Comparison of ENCODE assay signal across 7 mouse cellular contexts in the genomic region with DNA sequence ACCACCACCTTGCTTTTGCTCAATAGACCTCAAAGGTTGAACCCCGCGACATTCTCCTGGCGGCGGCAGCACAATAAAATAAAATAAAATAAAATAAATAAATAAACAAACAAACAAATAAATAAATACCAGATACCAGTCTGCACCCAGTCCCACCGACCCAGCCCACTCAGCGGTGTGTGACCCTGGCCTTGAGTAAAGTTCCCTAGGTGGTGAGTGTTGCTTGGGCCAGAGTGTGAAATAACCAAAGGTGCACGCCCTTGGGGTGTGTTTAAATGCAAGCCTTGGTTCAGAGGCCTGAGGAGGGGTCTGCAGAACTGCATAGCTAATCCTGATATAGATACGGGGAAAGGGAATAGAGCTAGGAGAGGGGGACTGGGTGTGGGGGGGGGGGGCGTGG.
DNase-seq lines count a peak whose midpoint lies in the region; ATAC-seq and TF ChIP-seq lines count a peak whose summit lies in the region.

No protein-coding gene starts in this region.

- no peaks in the 10 kb centered on the region for H3K36me3 ChIP-seq in lung, postnatal 0 days (ENCODE audit: insufficient read depth, low read length)
- no peaks in the 10 kb centered on the region for H3K36me3 ChIP-seq in forebrain, embryonic 12.5 days (replicated peaks)
- no peaks in the 10 kb centered on the region for H3K36me3 ChIP-seq in limb, embryonic 14.5 days (ENCODE audit: control insufficient read depth, insufficient read depth, low read length)
- H3K36me3 ChIP-seq in stomach, embryonic 15.5 days: no peaks in the 10 kb centered on the region

- TF ChIP-seq POLR2A in limb, embryonic 14.5 days (IDR thresholded peaks at IDR 0.05; ENCODE audit: borderline replicate concordance, extremely low read depth, insufficient read depth, insufficient read length): no peak

- H3K4me1 ChIP-seq in lung, postnatal 0 days (ENCODE audit: insufficient read depth, low read depth, low read length): peaks cover 3% of the 10 kb centered on the region; the same call in 1 of the 2 replicates
- H3K4me1 ChIP-seq in forebrain, embryonic 12.5 days: peaks cover 30% of the 10 kb centered on the region
- H3K4me1 ChIP-seq in limb, embryonic 14.5 days (ENCODE audit: control insufficient read depth, insufficient read depth, low read length): peaks cover 6% of the 10 kb centered on the region
- H3K4me1 ChIP-seq in stomach, embryonic 15.5 days: peaks cover 9% of the 10 kb centered on the region

- peak overlapping the region; percentile 89 for H3K4me2 ChIP-seq in lung, postnatal 0 days (replicated peaks; ENCODE audit: low read depth, low read length)
- peak overlapping the region; percentile 70 for H3K4me2 ChIP-seq in forebrain, embryonic 12.5 days
- peak overlapping the region; percentile 89 for H3K4me2 ChIP-seq in limb, embryonic 14.5 days (replicated peaks; ENCODE audit: low read depth, low read length, severe bottlenecking)
- peak overlapping the region; percentile 73 for H3K4me2 ChIP-seq in stomach, embryonic 15.5 days

- no peak overlapping the region for H3K27ac ChIP-seq in lung, postnatal 0 days (ENCODE audit: low read length)
- peak overlapping the region; percentile 97 for H3K27ac ChIP-seq in forebrain, embryonic 12.5 days
- 0 out of 2 replicates have a peak overlapping the region, but pooled peaks have one; percentile 87 for H3K27ac ChIP-seq in limb, embryonic 14.5 days (replicated peaks; ENCODE audit: low read depth, low read length)
- peak overlapping the region; percentile 83; the same call in 1 of the 2 replicates for H3K27ac ChIP-seq in stomach, embryonic 15.5 days

- ATAC-seq in lung, postnatal 0 days: no peak
- peak; percentile 31 for ATAC-seq in forebrain, embryonic 12.5 days (ENCODE audit: low FRiP score)
- ATAC-seq in limb, embryonic 14.5 days (ENCODE audit: low FRiP score, low read depth): 0 out of 2 replicates have a peak, but pooled peaks have one; percentile 3
- ATAC-seq in stomach, embryonic 15.5 days (ENCODE audit: insufficient read depth, low FRiP score, low read depth): no peak

- DNase-seq in lung, postnatal 0 days (ENCODE audit: low spot score): peak; percentile 11
- DNase-seq in lung, adult 18-20 months: no peak
- DNase-seq in limb, embryonic 14.5 days (ENCODE audit: low spot score): no peak
- DNase-seq in gastrocnemius, adult 8-10 months (ENCODE audit: low spot score in 2 of 2): no peak
- no peak for DNase-seq in kidney, postnatal 4 days

- no peaks in the 10 kb centered on the region for H3K9me3 ChIP-seq in lung, postnatal 0 days (ENCODE audit: low read length)
- no peaks in the 10 kb centered on the region for H3K9me3 ChIP-seq in forebrain, embryonic 12.5 days
- no peaks in the 10 kb centered on the region for H3K9me3 ChIP-seq in limb, embryonic 14.5 days (ENCODE audit: control insufficient read depth, low read length)
- no peaks in the 10 kb centered on the region for H3K9me3 ChIP-seq in stomach, embryonic 15.5 days

- peak overlapping the region; percentile 53 for H3K4me3 ChIP-seq in lung, postnatal 0 days (ENCODE audit: low read depth, low read length)
- H3K4me3 ChIP-seq in forebrain, embryonic 12.5 days (replicated peaks): peak overlapping the region; percentile 52
- peak overlapping the region; percentile 54 for H3K4me3 ChIP-seq in limb, embryonic 14.5 days (replicated peaks; ENCODE audit: low read length)
- H3K4me3 ChIP-seq in stomach, embryonic 15.5 days (replicated peaks): peak overlapping the region; percentile 53

- H3K9ac ChIP-seq in lung, postnatal 0 days (replicated peaks; ENCODE audit: low read depth): peak overlapping the region; percentile 45; the same call in 1 of the 2 replicates
- H3K9ac ChIP-seq in forebrain, embryonic 12.5 days: peak overlapping the region; percentile 71
- peak overlapping the region; percentile 74 for H3K9ac ChIP-seq in limb, embryonic 14.5 days (ENCODE audit: low read depth, low read length, severe bottlenecking)
- H3K9ac ChIP-seq in stomach, embryonic 15.5 days: 0 out of 2 replicates have a peak overlapping the region, but pooled peaks have one; percentile 48

- no peaks in the 10 kb centered on the region for H3K27me3 ChIP-seq in lung, postnatal 0 days (replicated peaks; ENCODE audit: insufficient read depth, low read length)
- no peaks in the 10 kb centered on the region for H3K27me3 ChIP-seq in forebrain, embryonic 12.5 days
- H3K27me3 ChIP-seq in limb, embryonic 14.5 days (ENCODE audit: control insufficient read depth, insufficient read depth, low read length): no peaks in the 10 kb centered on the region
- no peaks in the 10 kb centered on the region for H3K27me3 ChIP-seq in stomach, embryonic 15.5 days (replicated peaks)

- WGBS in lung, postnatal 0 days: 32% methylated on average over 9 of the region's 9 CpGs
- WGBS in forebrain, embryonic 12.5 days: 29% methylated on average over 9 of the region's 9 CpGs
- 21% methylated on average over 9 of the region's 9 CpGs for WGBS in limb, embryonic 14.5 days
- WGBS in stomach, embryonic 15.5 days: 25% methylated on average over 9 of the region's 9 CpGs

- no peak for TF ChIP-seq EP300 in lung, postnatal 0 days (IDR thresholded peaks at IDR 0.05)

- no peak for TF ChIP-seq CTCF in lung, postnatal 0 days (IDR thresholded peaks at IDR 0.05)

Comparison
In these comparisons a context has a peak if more than half of its experiments do, and no peak if none do; other contexts are left out.
1. ATAC-seq: peak in forebrain, embryonic 12.5 days (single experiment) and limb, embryonic 14.5 days (single experiment); none in lung, postnatal 0 days (single experiment) and stomach, embryonic 15.5 days (single experiment).
2. Peak in every context shown above with its lines, with median percentiles within 50 percentile points of each other: H3K4me2 ChIP-seq, H3K4me3 ChIP-seq and H3K9ac ChIP-seq.